Mouse (Mus musculus): ENCODE measurements around the gene Sorbs1.

The Sorbs1 gene

GRCm38 (mm10) chr19:40478161-40478575 lies 35.4 kb downstream of the Sorbs1 start:
- DNase-seq (ENCODE audit: low spot score), result no peak

- peak; percentile 51 for DNase-seq (ENCODE audit: low spot score)
Observed at GRCm38 (mm10) chr19:40477445-40477941, 36.1 kb downstream of the Sorbs1 start.

GRCm38 (mm10) chr19:40476491-40476890 lies 37.1 kb downstream of the Sorbs1 start:
- peak; percentile 62 for DNase-seq (ENCODE audit: low spot score)

GRCm38 (mm10) chr19:40471526-40472245 lies 41.9 kb downstream of the Sorbs1 start:
- no peak for DNase-seq (ENCODE audit: low spot score)

- DNase-seq (ENCODE audit: low spot score), result no peak
Observed at GRCm38 (mm10) chr19:40469792-40470191, 43.8 kb downstream of the Sorbs1 start.

- DNase-seq (ENCODE audit: low spot score), result no peak
Observed at GRCm38 (mm10) chr19:40468308-40468707, 45.3 kb downstream of the Sorbs1 start.

GRCm38 (mm10) chr19:40467810-40468209 lies 45.8 kb downstream of the Sorbs1 start:
- DNase-seq (ENCODE audit: low spot score), result no peak

GRCm38 (mm10) chr19:40465339-40465738 lies 48.2 kb downstream of the Sorbs1 start:
- no peak for DNase-seq (ENCODE audit: low spot score)

- DNase-seq (ENCODE audit: low spot score), result no peak
Observed at GRCm38 (mm10) chr19:40464408-40464807, 49.2 kb downstream of the Sorbs1 start.

- peak; percentile 38 for DNase-seq (ENCODE audit: low spot score)
Observed at GRCm38 (mm10) chr19:40462892-40463291, 50.7 kb downstream of the Sorbs1 start.

- no peak for DNase-seq (ENCODE audit: low spot score)
Observed at GRCm38 (mm10) chr19:40462481-40462880, 51.1 kb downstream of the Sorbs1 start.

GRCm38 (mm10) chr19:40461662-40462061 lies 51.9 kb downstream of the Sorbs1 start:
- DNase-seq (ENCODE audit: low spot score), result no peak

- DNase-seq (ENCODE audit: low spot score), result peak; percentile 56
Observed at GRCm38 (mm10) chr19:40460854-40461490, 52.6 kb downstream of the Sorbs1 start.

GRCm38 (mm10) chr19:40459338-40459737 lies 54.2 kb downstream of the Sorbs1 start:
- no peak for DNase-seq (ENCODE audit: low spot score)

GRCm38 (mm10) chr19:40458806-40459205 lies 54.8 kb downstream of the Sorbs1 start:
- no peak for DNase-seq (ENCODE audit: low spot score)

- DNase-seq (ENCODE audit: low spot score), result no peak
Observed at GRCm38 (mm10) chr19:40455248-40455647, 58.3 kb downstream of the Sorbs1 start.

GRCm38 (mm10) chr19:40454096-40454495 lies 59.5 kb downstream of the Sorbs1 start:
- no peak for DNase-seq (ENCODE audit: low spot score)

- DNase-seq (ENCODE audit: low spot score), result no peak
Observed at GRCm38 (mm10) chr19:40452201-40452600, 61.4 kb downstream of the Sorbs1 start.

- DNase-seq (ENCODE audit: low spot score), result no peak
Observed at GRCm38 (mm10) chr19:40451307-40451706, 62.3 kb downstream of the Sorbs1 start.

GRCm38 (mm10) chr19:40446525-40446924 lies 67.1 kb downstream of the Sorbs1 start:
- no peak for DNase-seq (ENCODE audit: low spot score)

- no peak for DNase-seq (ENCODE audit: low spot score)
Observed at GRCm38 (mm10) chr19:40442377-40442776, 71.2 kb downstream of the Sorbs1 start.

GRCm38 (mm10) chr19:40440951-40441350 lies 72.6 kb downstream of the Sorbs1 start:
- no peak for DNase-seq (ENCODE audit: low spot score)

GRCm38 (mm10) chr19:40438907-40439306 lies 74.7 kb downstream of the Sorbs1 start:
- DNase-seq (ENCODE audit: low spot score), result no peak
